Mouse (Mus musculus) bone marrow, adult 2 months (tissue): Measurements from ENCODE around the gene Id1. TPM values are rescaled to one million over a fixed set of nuclear protein-coding genes. Genes with fewer than 3 reads are reported as not detected.

Experiments used
- H3K27ac ChIP-seq: fragments of 200-500 bp; 2 replicates; pipeline ENCODE4 v1.5.1; 2012; ENCODE audit warnings: low read depth, mild to moderate bottlenecking, control low read depth, inconsistent platforms, low read length; ENCODE audit not compliant: control insufficient read depth, poor library complexity, insufficient read depth
- H3K4me1 ChIP-seq: fragments of 200-500 bp; 2 replicates; pipeline ENCODE4 v1.6.1; 2011; ENCODE audit warnings: low read length; ENCODE audit not compliant: control insufficient read depth, insufficient read depth
- H3K4me3 ChIP-seq: fragments of 200-500 bp; replicated peaks from 2 replicates; pipeline ENCODE3; 2011; ENCODE audit warnings: mild to moderate bottlenecking, low read depth, low read length, control low read depth; ENCODE audit not compliant: control insufficient read depth
- CTCF ChIP-seq: fragments of 200-500 bp; IDR thresholded peaks from 2 replicates; pipeline ENCODE4 v1.5.1; 2011; ENCODE audit warnings: low read length, control low read depth; ENCODE audit not compliant: control insufficient read depth, insufficient read depth
- POLR2A ChIP-seq: fragments of 200-500 bp; IDR thresholded peaks from 2 replicates; pipeline ENCODE4 v1.6.1; 2011; ENCODE audit warnings: low read depth, mild to moderate bottlenecking, control low read depth, low read length, borderline replicate concordance; ENCODE audit not compliant: control insufficient read depth
- WGBS: fragments of 180-500 bp; shearing (Covaris S2); methylation state at CpG from one replicate; pipeline ENCODE4 v1.1.7; 2018; 5-methylcytosine and 5-hydroxymethylcytosine counted together
- polyA plus RNA-seq: library from polyadenylated mRNA; stranded (reverse); fragments of >200 nt; gene quantifications from 2 replicates; pipeline ENCODE4 v1.2.4, GENCODE M21; 2011; ENCODE audit warnings: low replicate concordance; ENCODE audit not compliant: missing spikeins, insufficient read depth, insufficient read length

Gene Id1
- polyA plus RNA-seq, 1 experiment = 15.9 TPM

- Histone ChIP-seq H3K4me3 (no peak overlapping the region), H3K4me1 (peaks cover 4% of the 10 kb centered on the region), H3K27ac (no peak overlapping the region)
- TF ChIP-seq POLR2A = no peak
- no peak for TF ChIP-seq CTCF
- WGBS = 54% methylated on average over 7 of the region's 7 CpGs
Measured at GRCm38 (mm10) chr2:152769677-152770076, 33.6 kb downstream of the Id1 start.

- TF ChIP-seq POLR2A (no peak), CTCF (no peak)
- H3K27ac ChIP-seq = no peak overlapping the region
- WGBS = 39% methylated on average over 9 of the region's 9 CpGs
- no peak overlapping the region for H3K4me3 ChIP-seq
- peaks cover 4% of the 10 kb centered on the region for H3K4me1 ChIP-seq
Measured at GRCm38 (mm10) chr2:152771571-152771970, 35.5 kb downstream of the Id1 start.

- H3K4me3 ChIP-seq = no peak overlapping the region
- H3K4me1 ChIP-seq = peaks cover 4% of the 10 kb centered on the region
- no peak overlapping the region for H3K27ac ChIP-seq
- WGBS = 23% methylated on average over 1 of the region's 1 CpGs
- TF ChIP-seq POLR2A (no peak), CTCF (no peak)
Measured at GRCm38 (mm10) chr2:152772231-152772630, 36.2 kb downstream of the Id1 start.

GRCm38 (mm10) chr2:152775357-152775756 is 39.3 kb downstream of the Id1 start:
- Histone ChIP-seq H3K27ac (no peak overlapping the region), H3K4me1 (peaks cover 5% of the 10 kb centered on the region), H3K4me3 (no peak overlapping the region)
- WGBS = 41% methylated on average over 4 of the region's 4 CpGs
- no peak for TF ChIP-seq CTCF
- no peak for TF ChIP-seq POLR2A

GRCm38 (mm10) chr2:152776019-152776418 is 40.0 kb downstream of the Id1 start:
- Histone ChIP-seq H3K4me1 (peaks cover 5% of the 10 kb centered on the region), H3K27ac (no peak overlapping the region), H3K4me3 (no peak overlapping the region)
- no peak for TF ChIP-seq CTCF
- TF ChIP-seq POLR2A = no peak
- 83% methylated on average over 3 of the region's 3 CpGs for WGBS

GRCm38 (mm10) chr2:152776435-152776834 is 40.4 kb downstream of the Id1 start:
- 84% methylated on average over 2 of the region's 2 CpGs for WGBS
- H3K27ac ChIP-seq = no peak overlapping the region
- H3K4me1 ChIP-seq = peaks cover 5% of the 10 kb centered on the region

GRCm38 (mm10) chr2:152777081-152777480 is 41.0 kb downstream of the Id1 start:
- Histone ChIP-seq H3K4me1 (peaks cover 2% of the 10 kb centered on the region; the same call in 1 of the 2 replicates), H3K4me3 (no peak overlapping the region), H3K27ac (no peak overlapping the region)
- TF ChIP-seq CTCF = no peak
- no peak for TF ChIP-seq POLR2A
- 88% methylated on average over 3 of the region's 3 CpGs for WGBS

More at GRCm38 (mm10) chr2:152776435-152776834, 40.4 kb downstream of the Id1 start:
- no peak overlapping the region for H3K4me3 ChIP-seq
- TF ChIP-seq CTCF = no peak
- no peak for TF ChIP-seq POLR2A

- no peak overlapping the region for H3K27ac ChIP-seq
- WGBS = 58% methylated on average over 2 of the region's 2 CpGs
- H3K4me3 ChIP-seq = no peak overlapping the region
- H3K4me1 ChIP-seq = peaks cover 1% of the 10 kb centered on the region
- TF ChIP-seq CTCF = no peak
- TF ChIP-seq POLR2A = no peak
Measured at GRCm38 (mm10) chr2:152780466-152780865, 44.4 kb downstream of the Id1 start.

- H3K27ac ChIP-seq = no peak overlapping the region; the same call in 1 of the 2 replicates
- TF ChIP-seq CTCF (no peak), POLR2A (no peak)
- WGBS = 51% methylated on average over 3 of the region's 3 CpGs
- peaks cover 1% of the 10 kb centered on the region for H3K4me1 ChIP-seq
- H3K4me3 ChIP-seq = no peak overlapping the region
Measured at GRCm38 (mm10) chr2:152781031-152781711, 45.1 kb downstream of the Id1 start.
